Mouse (Mus musculus) lung, embryonic 15.5 days (tissue): ENCODE measurements at regions not wholly inside any gene's neighbourhood (a gene's known extent, or its start where the extent isn't known, plus 50 kb on each side); places are given as distances from the start of the nearest gene placed in this dataset. TPM values are rescaled to one million over a fixed set of nuclear protein-coding genes. Genes with fewer than 3 reads are reported as not detected.

Experiments
- ATAC-seq: fragments of 200-750 bp; cut with Nextera tagmentation; 2 replicates; pipeline ENCODE4 v1.8.0; 2017; ENCODE audit warnings: moderate number of reproducible peaks, borderline replicate concordance; ENCODE audit not compliant: low FRiP score, low TSS enrichment; ENCODE audit errors: extremely low read depth
- H3K27ac ChIP-seq: fragments of 300-500 bp; sonication (generic); 2 replicates; pipeline ENCODE4 v1.5.1; 2015; ENCODE audit warnings: moderate library complexity, mild to moderate bottlenecking, inconsistent platforms
- H3K27me3 ChIP-seq: fragments of 300-500 bp; sonication (generic); 2 replicates; pipeline ENCODE4 v1.6.1; 2015; ENCODE audit warnings: inconsistent platforms
- H3K36me3 ChIP-seq: fragments of 300-500 bp; sonication (generic); 2 replicates; pipeline ENCODE4 v1.6.1; 2015; ENCODE audit warnings: inconsistent platforms
- H3K4me1 ChIP-seq: fragments of 300-500 bp; sonication (generic); 2 replicates; pipeline ENCODE4 v1.6.1; 2015; ENCODE audit warnings: inconsistent platforms
- H3K4me2 ChIP-seq: fragments of 300-500 bp; sonication (generic); 2 replicates; pipeline ENCODE4 v1.6.1; 2015; ENCODE audit warnings: inconsistent platforms, mild to moderate bottlenecking, moderate library complexity
- H3K4me3 ChIP-seq: fragments of 300-500 bp; sonication (generic); 2 replicates; pipeline ENCODE4 v1.5.1; 2015; ENCODE audit warnings: mild to moderate bottlenecking, inconsistent platforms
- H3K9ac ChIP-seq: fragments of 300-500 bp; sonication (generic); 2 replicates; pipeline ENCODE4 v1.6.1; 2015; ENCODE audit warnings: inconsistent platforms
- H3K9me3 ChIP-seq: fragments of 300-500 bp; sonication (generic); 2 replicates; pipeline ENCODE4 v1.6.1; 2016; ENCODE audit warnings: inconsistent platforms
- WGBS: fragments of 180-500 bp; shearing (Covaris S2); methylation state at CpG from one replicate; pipeline ENCODE4 v1.1.7; 2015; 5-methylcytosine and 5-hydroxymethylcytosine counted together
- microRNA-seq: library from miRNA; unstranded; fragments of <30 nt; microRNA quantifications from one replicate; pipeline ENCODE4, GENCODE M21; 2016

DNA sequence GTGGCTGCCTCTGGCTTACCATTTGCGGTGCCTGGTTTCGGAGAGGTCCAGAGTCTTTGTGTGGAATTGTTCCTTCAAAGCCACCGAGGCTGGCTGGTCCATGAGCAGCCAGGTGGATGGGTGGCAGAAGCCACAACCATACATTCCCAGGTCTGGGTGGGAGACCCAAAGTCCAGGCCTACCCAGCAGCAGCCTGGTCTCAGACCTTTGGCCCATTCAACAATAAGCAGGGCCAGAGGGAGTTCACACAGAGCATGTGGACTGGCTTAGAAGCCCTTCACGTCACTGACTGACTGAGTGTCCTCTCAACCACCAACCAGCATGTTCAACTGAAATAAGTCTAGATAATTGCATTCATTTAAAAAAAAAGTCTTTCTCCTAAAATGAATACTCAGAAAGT lies 62.7 kb upstream of the Adam6b start:
- Histone ChIP-seq H3K27ac (no peak overlapping the region), H3K27me3 (no peaks in the 10 kb centered on the region), H3K9me3 (no peaks in the 10 kb centered on the region), H3K4me2 (no peak overlapping the region), H3K4me3 (no peak overlapping the region), H3K36me3 (no peaks in the 10 kb centered on the region), H3K9ac (no peak overlapping the region), H3K4me1 (no peaks in the 10 kb centered on the region)
- ATAC-seq: no peak
- 84% methylated on average over 4 of the region's 4 CpGs for WGBS

DNA sequence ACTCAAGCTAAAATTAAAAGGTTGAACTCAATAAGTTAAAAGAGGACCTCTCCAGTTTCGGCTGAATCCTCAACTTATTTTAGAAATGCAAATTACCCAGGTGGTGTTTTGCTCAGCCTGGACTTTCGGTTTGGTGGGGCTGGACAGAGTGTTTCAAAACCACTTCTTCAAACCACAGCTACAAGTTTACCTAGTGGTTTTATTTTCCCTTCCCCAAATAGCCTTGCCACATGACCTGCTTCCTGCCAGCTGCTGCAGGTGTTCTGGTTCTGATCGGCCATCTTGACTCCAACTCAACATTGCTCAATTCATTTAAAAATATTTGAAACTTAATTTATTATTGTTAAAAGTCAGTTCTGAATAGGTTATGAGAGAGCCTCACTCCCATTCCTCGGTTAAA lies 62.0 kb upstream of the Adam6b start:
- ATAC-seq: no peak
- H3K27me3 ChIP-seq: no peaks in the 10 kb centered on the region
- no peak overlapping the region for H3K9ac ChIP-seq
- no peak overlapping the region for H3K4me2 ChIP-seq
- no peaks in the 10 kb centered on the region for H3K9me3 ChIP-seq
- H3K27ac ChIP-seq: no peak overlapping the region
- H3K4me1 ChIP-seq: no peaks in the 10 kb centered on the region
- no peak overlapping the region for H3K4me3 ChIP-seq
- 61% methylated on average over 4 of the region's 4 CpGs for WGBS
- no peaks in the 10 kb centered on the region for H3K36me3 ChIP-seq

DNA sequence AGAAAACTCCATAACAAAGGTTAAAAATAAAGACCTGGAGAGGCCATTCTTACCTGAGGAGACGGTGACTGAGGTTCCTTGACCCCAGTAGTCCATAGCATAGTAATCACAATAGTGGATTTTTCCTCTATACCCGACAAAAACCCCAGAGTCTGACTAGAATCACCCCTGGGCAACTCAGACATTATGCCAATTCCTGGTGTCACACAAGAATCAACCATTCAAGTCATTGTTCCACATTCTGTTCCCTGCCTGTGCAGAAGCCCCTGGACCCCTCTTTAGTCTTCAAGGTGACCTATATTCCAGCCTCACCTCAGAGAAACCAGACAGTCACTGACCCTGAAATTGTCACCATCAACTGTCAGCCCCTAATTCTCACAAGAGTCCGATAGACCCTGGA lies 60.9 kb upstream of the Adam6b start:
- H3K4me3 ChIP-seq: no peak overlapping the region
- no peak for ATAC-seq

DNA sequence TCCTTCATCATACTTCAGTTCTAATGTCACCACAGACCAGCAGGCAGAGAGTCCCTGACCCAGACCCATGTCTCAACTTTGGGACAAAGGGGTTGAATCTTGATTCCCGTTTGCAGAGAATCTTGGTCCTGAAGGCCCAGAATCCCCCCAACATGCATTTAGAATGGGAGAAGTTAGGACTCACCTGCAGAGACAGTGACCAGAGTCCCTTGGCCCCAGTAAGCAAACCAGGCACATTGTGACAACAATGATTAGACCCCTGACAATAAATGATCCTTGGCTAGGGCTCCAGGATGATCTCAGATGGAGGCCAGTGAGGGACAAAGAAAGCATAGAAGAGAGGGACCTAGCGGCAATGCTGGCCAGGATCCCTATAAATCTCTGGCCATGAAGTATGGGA lies 60.4 kb upstream of the Adam6b start:
- no peak for ATAC-seq
- Histone ChIP-seq H3K9ac (no peak overlapping the region), H3K9me3 (no peaks in the 10 kb centered on the region), H3K36me3 (no peaks in the 10 kb centered on the region), H3K4me1 (no peaks in the 10 kb centered on the region), H3K4me2 (no peak overlapping the region), H3K27me3 (no peaks in the 10 kb centered on the region), H3K4me3 (no peak overlapping the region), H3K27ac (no peak overlapping the region)
- WGBS: 75% methylated on average over 2 of the region's 2 CpGs

More for the DNA sequence above, 60.9 kb upstream of the Adam6b start:
- H3K4me2 ChIP-seq: no peak overlapping the region
- no peak overlapping the region for H3K9ac ChIP-seq
- H3K9me3 ChIP-seq: no peaks in the 10 kb centered on the region
- no peaks in the 10 kb centered on the region for H3K27me3 ChIP-seq
- WGBS: 75% methylated on average over 3 of the region's 3 CpGs
- no peaks in the 10 kb centered on the region for H3K4me1 ChIP-seq
- no peak overlapping the region for H3K27ac ChIP-seq
- no peaks in the 10 kb centered on the region for H3K36me3 ChIP-seq

DNA sequence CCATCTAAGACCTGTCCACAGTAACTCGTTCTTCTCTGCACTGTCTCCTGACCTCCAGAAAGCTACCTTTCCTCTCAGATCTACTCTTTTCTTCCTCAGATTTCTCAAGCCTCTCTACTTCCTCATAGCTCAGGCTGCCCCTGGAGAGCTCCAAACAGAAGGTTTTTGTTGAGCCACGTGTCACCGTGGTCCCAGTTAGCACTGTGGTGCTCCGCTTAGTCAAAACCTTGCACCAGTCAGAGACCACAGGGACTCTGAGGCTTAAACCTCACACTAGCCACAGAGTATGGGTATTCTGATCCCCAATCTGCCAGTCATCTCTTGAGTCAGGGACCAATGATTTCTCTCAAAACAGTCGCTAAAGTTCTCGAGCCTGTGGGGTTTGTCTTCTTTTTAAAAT lies 59.0 kb upstream of the Adam6b start:
- no peaks in the 10 kb centered on the region for H3K4me1 ChIP-seq
- no peak overlapping the region for H3K4me3 ChIP-seq
- no peak for ATAC-seq
- H3K9me3 ChIP-seq: no peaks in the 10 kb centered on the region
- no peak overlapping the region for H3K27ac ChIP-seq
- no peak overlapping the region for H3K4me2 ChIP-seq
- H3K27me3 ChIP-seq: no peaks in the 10 kb centered on the region
- WGBS: 74% methylated on average over 6 of the region's 6 CpGs
- H3K9ac ChIP-seq: no peak overlapping the region
- H3K36me3 ChIP-seq: no peaks in the 10 kb centered on the region

Small RNA genes in the stretch of these regions (microRNA-seq; reads per million reads assigned to microRNA genes)
- not detected for gene Gm22175
- gene Gm24022: not detected
- not detected for gene Gm25747
